Mouse (Mus musculus) hindbrain, embryonic 15.5 days (tissue): ENCODE results near the gene Gsn. TPM values are rescaled to one million over a fixed set of nuclear protein-coding genes. Genes with fewer than 3 reads are reported as not detected.

Source experiments
- ATAC-seq: fragments of 200-750 bp; cut with Nextera tagmentation; 2 replicates; pipeline ENCODE4 v1.8.0; 2017; ENCODE audit warnings: low read depth, moderate number of reproducible peaks, moderate TSS enrichment; ENCODE audit not compliant: low FRiP score
- H3K27ac ChIP-seq: fragments of 300-500 bp; sonication (generic); replicated peaks from 2 replicates; pipeline ENCODE4 v1.5.1; 2015; ENCODE audit warnings: mild to moderate bottlenecking, inconsistent platforms
- H3K27me3 ChIP-seq: fragments of 300-500 bp; sonication (generic); 2 replicates; pipeline ENCODE4 v1.6.1; 2015; ENCODE audit warnings: control low read depth, inconsistent platforms
- H3K36me3 ChIP-seq: fragments of 300-500 bp; sonication (generic); 2 replicates; pipeline ENCODE4 v1.6.1; 2015; ENCODE audit warnings: control low read depth, inconsistent platforms
- H3K4me1 ChIP-seq: fragments of 300-500 bp; sonication (generic); replicated peaks from 2 replicates; pipeline ENCODE4 v1.6.1; 2015; ENCODE audit warnings: control low read depth, inconsistent platforms
- H3K4me2 ChIP-seq: fragments of 300-500 bp; sonication (generic); 2 replicates; pipeline ENCODE4 v1.6.1; 2015; ENCODE audit warnings: moderate library complexity, mild to moderate bottlenecking, inconsistent platforms
- H3K4me3 ChIP-seq: fragments of 300-500 bp; sonication (generic); 2 replicates; pipeline ENCODE4 v1.5.1; 2015; ENCODE audit warnings: mild to moderate bottlenecking, inconsistent platforms
- H3K9ac ChIP-seq: fragments of 300-500 bp; sonication (generic); 2 replicates; pipeline ENCODE4 v1.6.1; 2015; ENCODE audit warnings: inconsistent platforms
- H3K9me3 ChIP-seq: fragments of 300-500 bp; sonication (generic); 2 replicates; pipeline ENCODE4 v1.6.1; 2016; ENCODE audit warnings: control low read depth, inconsistent platforms
- WGBS: fragments of 180-500 bp; shearing (Covaris S2); methylation state at CpG from one replicate; pipeline ENCODE4 v1.1.7; 2015; 5-methylcytosine and 5-hydroxymethylcytosine counted together
- polyA plus RNA-seq: library from polyadenylated mRNA; unstranded; fragments of >200 nt; fragmentation: Nextera tagmentation; extraction: Ambion mirVana; gene quantifications from 2 replicates; pipeline ENCODE4 v1.2.1, GENCODE M21; 2015

Gsn gene
- polyA plus RNA-seq, 1 experiment from 2014 or later: 24.4 TPM

DNA sequence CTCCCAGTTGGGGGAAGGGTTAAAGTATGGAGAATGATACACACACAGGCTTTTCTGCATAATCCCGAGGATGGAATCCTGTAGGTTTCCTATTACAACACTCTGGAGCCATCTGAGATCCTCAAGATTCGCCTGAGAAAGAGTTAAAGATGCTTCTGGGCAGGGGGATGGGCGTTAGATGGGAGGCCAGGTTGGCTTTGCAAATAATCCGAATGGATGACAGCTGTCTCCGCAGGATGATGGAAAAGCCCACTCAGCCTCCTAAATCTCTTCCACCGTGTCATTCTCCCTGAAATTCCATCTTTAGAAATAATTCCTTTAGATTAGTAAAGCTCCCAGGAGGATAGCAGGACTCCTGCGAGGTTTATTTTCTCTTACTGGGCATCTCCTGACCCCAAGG lies 79.4 kb downstream of the Gsn start:
- H3K4me3 ChIP-seq: peak overlapping the region; percentile 62
- peak overlapping the region; percentile 81 for H3K4me2 ChIP-seq
- no peaks in the 10 kb centered on the region for H3K9me3 ChIP-seq
- H3K36me3 ChIP-seq: no peaks in the 10 kb centered on the region
- ATAC-seq: no peak
- no peak overlapping the region for H3K9ac ChIP-seq
- WGBS: 7% methylated on average over 7 of the region's 7 CpGs
- peaks cover 19% of the 10 kb centered on the region for H3K4me1 ChIP-seq
- H3K27ac ChIP-seq: no peak overlapping the region
- H3K27me3 ChIP-seq: no peaks in the 10 kb centered on the region; the same call in 1 of the 2 replicates

DNA sequence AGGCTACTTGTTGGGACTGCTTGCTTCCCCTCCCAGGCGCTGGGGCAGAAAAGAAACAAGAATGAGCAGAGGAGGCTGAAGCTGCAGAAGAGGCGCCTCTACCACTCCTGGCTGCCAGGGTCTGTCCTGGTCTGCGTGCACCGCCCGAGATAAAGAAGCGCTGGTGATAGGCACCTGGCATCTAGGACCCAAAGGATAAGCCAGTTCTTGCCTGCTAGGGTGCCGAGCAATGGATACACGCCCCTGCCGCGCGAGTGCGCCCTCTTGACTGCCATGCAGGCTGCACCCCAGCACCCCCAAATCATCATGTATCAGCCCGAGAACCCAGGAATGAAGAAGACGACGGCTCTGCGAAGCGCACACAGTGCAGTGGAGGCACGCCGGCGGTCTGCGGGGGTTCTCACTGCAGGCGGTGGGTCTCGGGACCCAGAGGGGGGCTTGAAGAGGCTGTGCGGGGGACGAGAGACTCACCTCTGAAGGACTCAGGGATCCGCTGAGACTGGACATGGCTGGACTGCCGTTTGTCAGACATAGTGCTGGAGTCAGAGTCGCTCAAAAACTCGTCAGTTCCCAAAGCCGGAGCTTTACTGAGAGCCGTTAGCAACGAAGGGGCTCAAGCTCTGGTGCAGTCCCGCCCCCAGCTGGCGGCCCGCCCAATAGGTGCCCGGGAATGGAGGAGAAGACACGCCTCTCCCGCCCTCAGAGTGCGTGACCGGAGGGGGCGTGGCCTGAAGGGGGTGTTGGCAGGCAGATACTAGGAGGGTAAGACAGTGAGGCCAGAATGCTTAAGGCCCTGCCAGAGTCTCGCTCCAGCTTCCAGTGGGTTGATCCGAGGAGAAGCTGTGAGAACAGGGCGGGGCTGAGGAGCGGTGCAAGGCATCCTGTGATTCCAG lies 80.5 kb downstream of the Gsn start, which contains the start of gene Stom:
TSS of gene Stom (minus strand) at position 589 of the 893 bp plus-strand sequence.
- H3K4me1 ChIP-seq: peaks cover 19% of the 10 kb centered on the region
- H3K4me3 ChIP-seq: peak within 1 kb of the TSS; percentile 62
- no peaks in the 10 kb centered on the region; the same call in 1 of the 2 replicates for H3K27me3 ChIP-seq
- H3K27ac ChIP-seq: peak within 1 kb of the TSS; percentile 77
- under 1% methylated on average over 45 of the region's 45 CpGs for WGBS
- peak within 1 kb of the TSS; percentile 81 for H3K4me2 ChIP-seq
- H3K9ac ChIP-seq: peak within 1 kb of the TSS; percentile 63
- H3K9me3 ChIP-seq: no peaks in the 10 kb centered on the region
- no peaks in the 10 kb centered on the region for H3K36me3 ChIP-seq
- peak; percentile 99 for ATAC-seq

DNA sequence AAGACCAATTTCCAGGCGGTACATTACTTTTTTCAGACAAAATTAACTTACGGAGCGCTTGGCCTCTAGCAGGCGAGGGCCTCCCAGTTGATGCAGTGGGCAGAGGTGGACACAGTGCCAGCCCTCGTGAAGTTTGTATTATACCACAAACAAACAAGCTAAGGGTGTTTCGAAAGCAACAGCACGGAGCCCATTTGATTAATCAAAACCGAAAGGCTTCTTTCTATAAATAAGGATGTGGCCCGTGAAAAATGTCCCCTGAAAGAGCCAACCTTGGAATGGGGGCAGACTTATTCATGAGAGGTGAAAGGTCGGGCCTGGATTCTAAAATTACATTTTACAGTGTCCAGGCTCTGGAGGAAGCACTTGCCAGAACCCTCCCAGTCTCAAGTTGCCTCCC lies 81.2 kb downstream of the Gsn start:
- Histone ChIP-seq H3K9ac (peak overlapping the region; percentile 52), H3K4me3 (peak overlapping the region; percentile 62), H3K4me2 (peak overlapping the region; percentile 81), H3K27ac (peak overlapping the region; percentile 77), H3K36me3 (no peaks in the 10 kb centered on the region), H3K4me1 (peaks cover 19% of the 10 kb centered on the region), H3K9me3 (no peaks in the 10 kb centered on the region), H3K27me3 (no peaks in the 10 kb centered on the region; the same call in 1 of the 2 replicates)
- ATAC-seq: no peak
- 40% methylated on average over 10 of the region's 10 CpGs for WGBS

DNA sequence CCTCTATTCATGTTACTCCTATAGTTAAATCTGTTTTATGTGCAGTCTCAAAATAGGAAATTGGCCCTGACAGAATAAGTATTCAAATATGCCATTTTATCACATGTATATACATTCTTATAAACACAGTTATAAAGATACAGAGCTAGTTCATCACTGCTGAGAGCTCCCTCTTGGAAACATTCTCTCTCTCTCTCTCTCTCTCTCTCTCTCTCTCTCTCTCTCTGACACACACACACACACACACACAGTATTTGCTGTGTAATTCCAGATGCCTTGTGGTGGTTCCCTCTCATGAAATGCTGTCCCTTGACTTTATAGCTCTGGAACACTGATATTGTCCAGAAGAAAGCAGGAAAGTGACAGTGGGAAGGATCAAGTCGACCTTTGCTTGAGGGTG lies 81.9 kb downstream of the Gsn start:
- no peaks in the 10 kb centered on the region for H3K36me3 ChIP-seq
- WGBS: 79% methylated on average over 1 of the region's 1 CpGs
- H3K9me3 ChIP-seq: no peaks in the 10 kb centered on the region
- no peak overlapping the region for H3K27ac ChIP-seq
- H3K27me3 ChIP-seq: no peaks in the 10 kb centered on the region; the same call in 1 of the 2 replicates
- H3K9ac ChIP-seq: no peak overlapping the region
- no peak for ATAC-seq
- no peak overlapping the region for H3K4me2 ChIP-seq
- H3K4me3 ChIP-seq: no peak overlapping the region
- peaks cover 19% of the 10 kb centered on the region for H3K4me1 ChIP-seq

DNA sequence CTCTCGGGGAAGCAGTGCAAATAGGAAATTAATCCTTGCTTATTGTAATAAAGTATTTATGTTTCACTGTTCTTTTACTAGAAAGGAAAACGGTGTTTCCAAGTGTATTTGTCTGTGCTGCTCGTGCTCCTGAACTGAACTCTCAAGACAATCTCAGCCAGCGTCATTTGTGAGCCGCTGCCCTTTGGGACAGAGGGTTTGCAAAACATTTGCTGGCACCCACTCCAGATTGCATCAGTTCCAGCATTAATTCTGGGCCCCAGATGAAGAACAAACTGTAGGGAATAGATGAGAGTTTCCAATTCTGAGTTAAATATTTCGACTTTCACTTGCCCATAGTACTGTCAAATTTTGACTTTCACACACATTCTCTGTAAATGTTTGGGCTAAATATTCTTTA lies 82.5 kb downstream of the Gsn start:
- H3K27ac ChIP-seq: no peak overlapping the region
- H3K4me2 ChIP-seq: no peak overlapping the region
- H3K4me1 ChIP-seq: peaks cover 19% of the 10 kb centered on the region
- no peak overlapping the region for H3K9ac ChIP-seq
- no peak for ATAC-seq
- no peaks in the 10 kb centered on the region for H3K36me3 ChIP-seq
- H3K27me3 ChIP-seq: no peaks in the 10 kb centered on the region; the same call in 1 of the 2 replicates
- no peaks in the 10 kb centered on the region for H3K9me3 ChIP-seq
- no peak overlapping the region for H3K4me3 ChIP-seq
- WGBS: 83% methylated on average over 6 of the region's 6 CpGs

DNA sequence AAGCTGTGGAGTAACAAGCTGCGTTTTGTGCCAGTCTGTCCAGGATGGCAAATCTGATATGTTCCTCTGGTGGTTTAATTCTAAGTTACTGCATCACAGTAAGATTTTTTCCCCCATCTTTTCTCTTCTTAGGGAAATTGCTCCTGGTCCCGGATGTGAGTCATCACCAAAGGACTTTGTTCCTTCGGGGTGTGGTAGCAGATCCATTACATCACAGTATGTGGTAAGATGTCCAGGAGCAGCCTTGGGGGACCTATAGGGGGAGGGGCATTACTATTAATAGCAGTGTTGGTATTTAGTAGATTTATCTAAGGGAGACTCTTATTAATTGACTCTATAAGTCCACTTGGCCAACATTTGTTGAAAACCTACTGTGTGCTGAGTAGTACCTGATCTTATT lies 86.4 kb downstream of the Gsn start:
- Histone ChIP-seq H3K9ac (no peak overlapping the region), H3K36me3 (no peaks in the 10 kb centered on the region), H3K4me1 (no peaks in the 10 kb centered on the region), H3K27me3 (no peaks in the 10 kb centered on the region), H3K27ac (no peak overlapping the region), H3K9me3 (no peaks in the 10 kb centered on the region), H3K4me2 (no peak overlapping the region), H3K4me3 (no peak overlapping the region)
- no peak for ATAC-seq
- 77% methylated on average over 3 of the region's 3 CpGs for WGBS

DNA sequence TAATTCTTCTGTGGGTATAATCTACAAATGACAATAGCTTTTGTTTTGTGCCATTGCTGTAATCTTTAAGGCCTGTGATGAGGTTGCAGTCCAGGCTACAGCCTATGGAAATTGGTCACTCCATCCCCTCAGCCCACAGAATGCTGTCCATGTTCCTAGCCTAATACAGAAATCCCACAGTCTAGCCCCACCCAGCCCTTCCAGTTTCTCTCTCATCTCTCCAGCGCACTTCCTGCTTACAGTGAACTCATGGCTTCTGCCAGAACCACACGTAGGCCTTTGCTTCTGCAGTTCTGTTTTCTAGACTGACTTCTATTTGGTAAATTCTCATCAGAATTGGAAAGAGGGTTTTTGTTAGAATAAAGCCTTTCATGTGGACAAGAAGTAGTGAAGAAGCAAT lies 89.8 kb downstream of the Gsn start:
- no peaks in the 10 kb centered on the region for H3K9me3 ChIP-seq
- ATAC-seq: no peak
- H3K4me2 ChIP-seq: no peak overlapping the region
- H3K4me3 ChIP-seq: no peak overlapping the region
- H3K27ac ChIP-seq: no peak overlapping the region
- H3K27me3 ChIP-seq: no peaks in the 10 kb centered on the region
- H3K36me3 ChIP-seq: no peaks in the 10 kb centered on the region
- no peaks in the 10 kb centered on the region for H3K4me1 ChIP-seq
- WGBS: 78% methylated on average over 2 of the region's 2 CpGs
- H3K9ac ChIP-seq: no peak overlapping the region

DNA sequence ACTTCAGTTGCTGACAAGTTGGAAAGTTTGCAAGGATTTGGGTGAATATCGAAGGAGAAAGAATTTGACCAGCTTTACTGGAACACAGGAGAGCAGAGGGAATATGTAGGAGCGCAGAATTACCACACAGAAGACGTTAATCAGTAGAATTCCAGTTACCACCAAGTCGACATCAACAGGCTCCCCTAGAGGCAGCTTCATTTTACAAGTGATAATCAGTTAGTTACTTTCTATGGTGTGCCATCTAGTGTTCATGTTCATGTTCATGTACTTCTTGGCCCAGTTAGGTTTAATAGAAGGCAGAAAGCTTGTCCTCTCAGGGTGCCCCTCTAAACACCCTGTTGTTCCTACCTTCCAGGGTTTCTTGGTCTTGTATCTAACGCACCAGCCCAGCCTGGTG lies 93.0 kb downstream of the Gsn start:
- no peaks in the 10 kb centered on the region for H3K27me3 ChIP-seq
- no peak overlapping the region for H3K4me2 ChIP-seq
- no peak overlapping the region for H3K9ac ChIP-seq
- no peak overlapping the region for H3K4me3 ChIP-seq
- no peaks in the 10 kb centered on the region for H3K9me3 ChIP-seq
- H3K27ac ChIP-seq: no peak overlapping the region
- 58% methylated on average over 5 of the region's 5 CpGs for WGBS
- no peaks in the 10 kb centered on the region for H3K36me3 ChIP-seq
- no peaks in the 10 kb centered on the region for H3K4me1 ChIP-seq
- no peak for ATAC-seq

Other genes with a start within 250 kb of the Gsn start
- gene Hc, start 194.9 kb upstream of the Gsn start, polyA plus RNA-seq: 0.37 and 0.84 TPM in 2 replicates
- gene AI182371, start 154.8 kb upstream of the Gsn start, polyA plus RNA-seq: 0.26 and 0.34 TPM in 2 replicates
- 9.3 and 12.1 TPM in 2 replicates for gene Cntrl, start 146.9 kb upstream of the Gsn start, polyA plus RNA-seq
- 407 and 436 TPM in 2 replicates for gene Rab14, start 55.3 kb upstream of the Gsn start, polyA plus RNA-seq
- gene Stom, start 80.6 kb downstream of the Gsn start, polyA plus RNA-seq: 22.2 and 25.2 TPM in 2 replicates
- gene 4930568D16Rik, start 111.3 kb downstream of the Gsn start, polyA plus RNA-seq: not detected in 2 replicates
- gene 4930402F06Rik, start 140.8 kb downstream of the Gsn start, polyA plus RNA-seq: not detected in 2 replicates
- 6.8 and 7.8 TPM in 2 replicates for gene Ggta1, start 206.9 kb downstream of the Gsn start, polyA plus RNA-seq